Mouse (Mus musculus): Measurements from ENCODE around the gene Smcr8.
"Not testable (repeated sequence)": the region's sequence is repeated elsewhere in the genome, so short reads cannot be mapped to it uniquely, and the experiment has no call there.

Smcr8 gene

DNA sequence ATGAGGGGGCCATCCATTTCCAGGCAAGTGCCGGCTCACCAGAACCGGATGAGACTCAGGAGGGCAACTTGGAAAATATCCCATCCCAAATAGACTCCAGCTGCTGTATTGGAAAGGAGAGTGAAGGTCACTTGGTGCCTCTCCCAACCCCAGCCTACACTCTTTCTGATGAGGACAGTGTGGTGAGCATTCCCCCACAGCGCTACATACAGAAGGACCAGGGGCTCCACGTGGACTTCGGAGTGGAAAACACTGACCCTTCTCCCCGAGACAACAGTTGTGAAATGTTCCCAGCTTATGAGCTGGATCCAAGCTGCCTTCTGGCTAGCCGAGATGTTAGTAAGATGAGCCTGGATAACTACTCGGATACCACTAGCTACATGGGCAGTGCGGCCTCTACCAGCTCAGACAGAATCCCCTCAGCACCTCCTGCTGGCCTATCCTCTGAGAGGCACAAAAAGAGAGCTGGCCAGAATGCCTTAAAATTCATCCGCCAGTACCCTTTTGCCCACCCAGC, 2.4 kb downstream of the Smcr8 start:
- in situ Hi-C loops (cut with MboI, MseI): loop anchor here (5.0 to 10.0 kb wide), 2 partner anchors 82 to 1875 kb away; partner anchors contain the start of genes Llgl1 and Zfp39

- in situ Hi-C loops (cut with MboI, MseI): no loop called here
These were observed 7.0 kb downstream of the Smcr8 start for GRCm38 (mm10) chr11:60784179-60784922.

DNA sequence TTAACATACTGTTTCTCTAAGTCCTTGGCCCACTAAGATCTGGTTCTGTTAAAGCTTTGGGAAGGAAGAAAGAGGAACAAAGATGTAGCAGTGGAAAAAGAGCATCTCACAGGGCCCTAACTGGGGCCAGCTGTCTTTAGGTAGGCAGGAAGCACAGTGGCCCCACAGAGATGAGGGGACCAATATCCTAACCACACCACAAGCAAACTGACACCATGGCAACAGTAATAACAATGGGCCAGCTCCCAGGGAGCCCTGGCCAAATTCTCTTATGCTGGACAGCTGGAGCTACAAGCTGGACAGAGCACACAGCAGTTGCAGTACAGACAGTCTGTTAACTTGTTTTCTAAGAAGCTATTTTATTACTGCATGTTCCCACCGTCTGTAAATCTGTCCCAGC, 10.3 kb downstream of the Smcr8 start:
- in situ Hi-C loops (cut with MboI, MseI): no loop called here

GRCm38 (mm10) chr11:60790472-60790871, 13.1 kb downstream of the Smcr8 start:
- in situ Hi-C loops (cut with MboI, MseI): no loop called here

GRCm38 (mm10) chr11:60796342-60796741, 19.0 kb downstream of the Smcr8 start:
- in situ Hi-C loops (cut with MboI, MseI): no loop called here

- in situ Hi-C loops (cut with MboI, MseI): no loop called here
These were observed 22.7 kb downstream of the Smcr8 start for GRCm38 (mm10) chr11:60799977-60800376.

GRCm38 (mm10) chr11:60800892-60801291, 23.6 kb downstream of the Smcr8 start:
- in situ Hi-C loops (cut with MboI, MseI): no loop called here

- in situ Hi-C loops (cut with MboI, MseI): no loop called here
These were observed 31.2 kb downstream of the Smcr8 start for GRCm38 (mm10) chr11:60808286-60809070.

DNA sequence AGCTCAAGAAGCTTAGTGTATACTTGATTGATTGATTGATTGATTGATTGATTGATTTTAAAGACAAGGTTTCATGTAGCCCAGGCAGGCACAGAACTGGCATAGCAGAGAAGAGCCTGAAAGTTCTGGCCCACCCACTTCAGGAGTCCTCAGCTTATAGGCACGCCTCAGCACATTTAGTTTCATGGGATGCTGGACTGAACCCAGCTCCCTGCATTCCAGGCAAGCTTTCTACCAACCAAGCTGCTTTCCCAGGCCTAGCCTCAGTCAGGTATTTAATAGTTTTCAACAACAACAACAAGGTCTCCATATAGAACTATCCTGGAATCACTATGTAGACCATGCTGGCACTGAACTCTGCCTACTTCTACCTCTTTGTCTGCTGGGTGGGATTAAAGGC, 32.2 kb downstream of the Smcr8 start:
- in situ Hi-C loops (cut with MboI, MseI): no loop called here

- in situ Hi-C loops (cut with MboI, MseI): no loop called here
These were observed 33.0 kb downstream of the Smcr8 start for GRCm38 (mm10) chr11:60810046-60810965.

DNA sequence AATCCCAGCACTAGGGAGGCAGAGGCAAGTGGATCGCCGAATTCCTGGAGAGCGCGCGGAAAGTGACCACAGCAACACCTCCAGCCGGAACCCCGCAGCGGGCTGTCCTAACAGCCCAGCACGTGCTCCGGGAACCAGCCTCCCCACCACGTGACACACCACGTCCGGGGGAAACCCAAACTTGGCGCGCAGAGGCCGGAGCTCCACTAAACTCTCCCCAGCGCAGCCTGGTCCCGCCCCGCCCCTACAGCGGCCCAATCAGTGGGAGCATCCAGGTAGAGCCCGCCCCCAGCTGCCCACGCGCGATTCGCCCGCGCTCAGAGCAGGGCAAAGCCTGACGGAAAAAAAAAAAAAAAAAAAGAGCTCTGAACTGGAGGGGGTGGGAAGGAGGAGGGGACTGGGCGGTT, 33.7 kb downstream of the Smcr8 start:
- in situ Hi-C loops (cut with MboI, MseI): no loop called here

- in situ Hi-C loops (cut with MboI, MseI): not testable (repeated sequence)
These were observed 34.3 kb downstream of the Smcr8 start, which contains the start of gene Shmt1 for GRCm38 (mm10) chr11:60811618-60812017. Gene Shmt1 (minus strand): TSS chr11:60811718.

DNA sequence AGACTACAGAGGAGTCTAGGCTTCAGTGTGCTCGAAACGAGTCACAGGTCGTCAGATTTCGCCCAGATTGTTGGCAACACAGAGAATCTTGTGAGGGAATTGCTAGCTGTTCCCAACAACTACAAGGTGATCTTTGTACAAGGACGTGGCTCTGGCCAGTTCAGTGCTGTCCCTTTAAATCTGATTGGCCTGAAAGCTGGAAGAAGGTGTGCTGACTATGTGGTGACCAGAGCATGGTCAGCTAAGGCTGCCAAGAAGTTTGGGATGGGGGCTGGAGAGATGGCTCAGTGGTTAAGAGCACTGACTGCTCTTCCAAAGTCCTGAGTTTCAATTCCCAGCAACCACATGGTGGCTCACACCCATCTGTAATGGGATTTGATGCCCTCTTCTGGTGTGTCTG, 39.1 kb downstream of the Smcr8 start:
- in situ Hi-C loops (cut with MboI, MseI): no loop called here

DNA sequence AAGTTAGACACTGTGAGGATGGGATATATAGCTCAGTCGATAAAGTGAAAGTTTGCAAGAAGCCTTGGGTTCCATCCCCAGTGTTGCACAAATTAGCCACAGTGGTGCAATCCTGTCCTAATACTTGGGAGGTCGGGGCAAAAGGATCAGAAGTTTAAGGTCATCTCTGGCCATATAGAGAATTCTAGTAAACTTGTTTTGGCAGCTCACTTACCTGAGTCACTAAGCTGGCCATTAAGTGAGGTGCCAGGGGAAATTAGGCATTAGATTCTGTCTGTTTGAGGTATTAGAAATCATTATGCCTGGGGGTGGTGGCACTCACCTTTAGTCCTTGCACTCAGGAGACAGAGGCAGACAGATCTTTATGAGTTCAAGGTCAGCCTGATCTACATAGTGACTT, 46.4 kb downstream of the Smcr8 start:
- in situ Hi-C loops (cut with MboI, MseI): no loop called here

DNA sequence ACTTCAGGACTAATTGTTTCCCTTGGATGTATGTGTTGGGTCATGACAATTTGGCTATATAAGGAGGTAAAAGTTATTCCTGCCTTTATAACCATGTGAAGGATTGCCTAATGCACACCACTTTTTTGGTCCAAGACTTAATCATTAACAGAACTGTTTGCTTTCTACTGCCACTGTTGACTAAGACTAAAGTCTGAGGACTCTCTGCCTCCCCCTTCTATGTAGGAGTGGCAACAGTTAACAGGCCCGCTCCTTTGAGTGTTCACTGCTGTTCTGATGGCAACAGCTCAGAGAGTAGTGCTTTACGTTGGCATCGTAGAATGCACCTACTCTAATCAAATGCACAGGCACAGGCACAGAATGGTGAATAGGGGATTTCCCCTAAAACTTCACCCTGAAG, 47.9 kb downstream of the Smcr8 start:
- in situ Hi-C loops (cut with MboI, MseI): no loop called here

DNA sequence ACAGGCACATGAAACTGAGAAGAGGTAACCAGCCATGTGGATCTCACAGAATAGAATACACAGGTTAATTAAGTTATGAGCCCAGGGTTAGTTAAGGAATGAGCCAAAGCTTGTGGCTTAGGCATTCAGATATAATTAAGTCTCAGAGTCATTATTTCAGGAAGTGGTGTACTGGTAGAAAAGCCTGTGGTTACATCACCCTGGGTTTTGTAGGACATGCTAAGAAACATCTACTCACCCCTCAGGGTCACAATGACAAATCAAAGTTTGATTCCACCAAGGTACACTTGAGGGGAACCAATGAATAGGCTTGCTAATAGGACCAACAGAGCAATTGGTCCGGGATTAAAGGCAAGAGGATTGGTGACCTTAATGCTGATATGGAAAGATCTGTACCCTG, 49.4 kb downstream of the Smcr8 start:
- in situ Hi-C loops (cut with MboI, MseI): no loop called here

DNA sequence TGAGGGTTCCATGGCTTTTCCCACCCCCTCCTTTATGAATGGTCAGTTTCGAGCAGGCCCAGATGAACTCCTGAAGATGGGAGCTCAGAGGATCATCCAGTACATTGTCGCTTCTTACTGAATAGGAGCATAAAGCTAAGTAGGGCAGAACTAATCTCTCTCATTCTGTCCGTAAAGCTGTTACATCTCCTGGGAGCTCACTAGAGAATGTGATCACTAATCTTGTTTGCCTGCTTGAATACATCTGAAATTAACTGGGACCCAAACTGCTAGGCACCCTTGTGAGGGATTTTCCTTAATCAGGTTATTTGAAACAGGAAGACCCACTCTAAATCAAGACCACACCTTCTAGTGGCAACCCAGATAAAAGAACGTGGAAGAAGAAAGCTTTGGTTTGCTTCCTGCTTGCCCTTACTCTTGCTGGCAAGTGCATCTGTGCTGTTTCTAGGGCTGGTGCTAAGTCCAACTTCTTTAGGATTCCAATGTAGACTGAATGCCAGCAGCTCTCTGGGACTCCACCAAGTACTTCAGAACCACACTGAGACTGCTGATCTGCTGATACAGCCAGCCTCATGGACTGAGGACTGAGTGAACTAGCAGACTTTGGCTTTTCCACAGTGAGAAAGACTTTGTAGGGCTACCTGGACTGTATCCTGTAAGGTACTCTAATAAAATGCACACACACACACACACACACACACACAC, 50.1 kb downstream of the Smcr8 start:
- in situ Hi-C loops (cut with MboI, MseI): no loop called here

DNA sequence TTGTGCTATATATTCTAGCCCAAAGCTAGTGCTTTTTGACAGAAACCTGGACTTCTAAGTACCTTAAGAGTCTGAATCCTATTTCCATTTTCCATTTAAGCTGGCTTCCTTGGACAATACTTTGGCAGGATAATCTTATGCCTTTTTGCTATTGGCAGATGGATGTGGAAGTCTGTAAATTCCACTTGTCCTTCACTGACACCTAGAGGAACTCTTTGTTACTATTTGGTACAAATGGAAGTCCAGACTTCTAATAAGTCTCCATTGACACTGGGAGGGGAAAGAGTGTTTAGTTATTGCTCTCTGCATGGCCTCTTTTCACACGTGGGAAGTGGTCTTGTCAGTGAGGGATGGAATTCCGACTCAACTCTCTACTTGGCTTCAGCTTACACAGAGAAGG, 51.6 kb downstream of the Smcr8 start:
- in situ Hi-C loops (cut with MboI, MseI): no loop called here

GRCm38 (mm10) chr11:60830433-60831052, 53.2 kb downstream of the Smcr8 start, which contains the start of gene Dhrs7b:
Gene Dhrs7b (plus strand): TSS chr11:60830631.
- in situ Hi-C loops (cut with MboI, MseI): no loop called here

DNA sequence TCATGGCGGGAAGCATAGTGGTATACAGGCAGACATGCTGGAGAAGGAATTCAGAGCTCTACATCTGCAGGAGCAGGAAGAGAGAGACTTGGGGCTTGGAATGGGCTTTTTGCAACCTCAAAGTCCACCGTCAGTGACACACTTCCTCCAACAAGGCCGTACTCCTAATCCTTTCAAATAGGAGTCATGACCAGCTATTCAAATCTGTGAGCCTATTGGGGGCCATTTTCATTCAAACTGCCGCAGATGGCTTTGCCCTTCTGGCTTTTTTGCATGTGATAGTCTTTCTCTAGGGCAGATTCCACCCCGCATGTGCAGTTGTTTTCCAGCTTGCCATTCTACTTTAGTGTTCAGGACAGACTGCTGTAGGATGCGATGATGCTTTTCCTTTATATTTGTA, 59.6 kb downstream of the Smcr8 start:
- in situ Hi-C loops (cut with MboI, MseI): no loop called here
